Mouse (Mus musculus) kidney, adult 2 months (tissue): ENCODE measurements at regions not wholly inside any gene's neighbourhood (a gene's known extent, or its start where the extent isn't known, plus 50 kb on each side); places are given as distances from the start of the nearest gene placed in this dataset.

Source experiments
- CTCF ChIP-seq: fragments of 200-500 bp; conservative IDR thresholded peaks from 2 replicates; pipeline ENCODE4 v1.5.1; 2011; ENCODE audit warnings: low read depth, mild to moderate bottlenecking, control low read depth, low read length, moderate library complexity, mixed read lengths; ENCODE audit not compliant: insufficient read depth, insufficient read length
- POLR2A ChIP-seq: fragments of 200-500 bp; IDR thresholded peaks from one replicate; pipeline ENCODE4 v1.6.1; 2011; ENCODE audit warnings: low read depth, low read length, control low read depth

DNA sequence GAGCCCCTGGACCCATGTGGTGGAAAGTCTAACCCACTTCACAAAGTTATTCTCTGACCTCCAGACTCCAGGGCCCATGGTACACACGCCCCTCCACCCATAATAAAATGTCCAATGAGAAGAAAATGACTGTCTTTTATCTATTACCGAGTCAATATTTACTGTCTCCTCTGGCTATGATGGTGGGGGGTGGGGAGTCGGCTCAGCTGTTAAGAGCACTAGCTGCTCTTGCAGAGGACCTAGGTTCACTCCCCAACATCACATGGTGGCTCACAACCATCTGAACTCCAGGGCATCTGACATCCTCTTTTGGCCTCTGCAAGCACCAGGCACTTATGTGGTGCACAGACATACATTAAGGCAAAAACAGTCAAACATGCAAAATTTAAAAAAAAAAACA lies 93.8 kb upstream of the Tmem189 start:
- TF ChIP-seq CTCF: no peak
- TF ChIP-seq POLR2A: no peak
